Mouse (Mus musculus): ENCODE results near the gene Stmn3.

Gene Stmn3

GRCm38 (mm10) chr2:181314080-181314810, at the start of gene Stmn3:
Gene Stmn3 (minus strand): TSS chr2:181314500.
- DNase-seq (ENCODE audit: low spot score in 2 of 2), result peak in 1 of 2 experiments; percentile 69

- DNase-seq (ENCODE audit: low spot score in 2 of 2), result no peak
Measured at GRCm38 (mm10) chr2:181363946-181364345, 49.6 kb upstream of the Stmn3 start.

- DNase-seq (ENCODE audit: low spot score in 2 of 2), result no peak
Measured at GRCm38 (mm10) chr2:181356780-181357179, 42.5 kb upstream of the Stmn3 start.

- DNase-seq (ENCODE audit: low spot score in 2 of 2), result no peak
Measured at GRCm38 (mm10) chr2:181342766-181343165, 28.5 kb upstream of the Stmn3 start.

- no peak for DNase-seq (ENCODE audit: low spot score in 2 of 2)
Measured at GRCm38 (mm10) chr2:181340426-181340825, 26.1 kb upstream of the Stmn3 start.

- peak in 1 of 2 experiments; percentile 83 for DNase-seq (ENCODE audit: low spot score in 2 of 2)
Measured at GRCm38 (mm10) chr2:181334023-181334422, 19.7 kb upstream of the Stmn3 start.

- no peak for DNase-seq (ENCODE audit: low spot score in 2 of 2)
Measured at GRCm38 (mm10) chr2:181332542-181332941, 18.2 kb upstream of the Stmn3 start.

GRCm38 (mm10) chr2:181326098-181326497, 11.8 kb upstream of the Stmn3 start:
- no peak for DNase-seq (ENCODE audit: low spot score in 2 of 2)

- DNase-seq (ENCODE audit: low spot score in 2 of 2), result no peak
Measured at GRCm38 (mm10) chr2:181322136-181322535, 7.8 kb upstream of the Stmn3 start.

GRCm38 (mm10) chr2:181320103-181320499, 5.8 kb upstream of the Stmn3 start:
- DNase-seq (ENCODE audit: low spot score in 2 of 2), result no peak

GRCm38 (mm10) chr2:181319248-181320102, 5.2 kb upstream of the Stmn3 start, which contains the start of gene Rtel1:
Gene Rtel1 (plus strand): TSS chr2:181319739.
- DNase-seq (ENCODE audit: low spot score in 2 of 2), result peak in 1 of 2 experiments; percentile 75

GRCm38 (mm10) chr2:181313344-181314079, 788 bp downstream of the Stmn3 start:
- DNase-seq (ENCODE audit: low spot score in 2 of 2), result peak in 1 of 2 experiments; percentile 31

GRCm38 (mm10) chr2:181313006-181313343, 1.3 kb downstream of the Stmn3 start:
- DNase-seq (ENCODE audit: low spot score in 2 of 2), result no peak

GRCm38 (mm10) chr2:181312435-181312834, 1.9 kb downstream of the Stmn3 start:
- no peak for DNase-seq (ENCODE audit: low spot score in 2 of 2)

- DNase-seq (ENCODE audit: low spot score in 2 of 2), result peak in 1 of 2 experiments; percentile 68
Measured at GRCm38 (mm10) chr2:181307144-181307804, 7.0 kb downstream of the Stmn3 start.

GRCm38 (mm10) chr2:181304944-181305343, 9.4 kb downstream of the Stmn3 start:
- no peak for DNase-seq (ENCODE audit: low spot score in 2 of 2)

- DNase-seq (ENCODE audit: low spot score in 2 of 2), result no peak
Measured at GRCm38 (mm10) chr2:181302041-181302440, 12.3 kb downstream of the Stmn3 start.

- no peak for DNase-seq (ENCODE audit: low spot score in 2 of 2)
Measured at GRCm38 (mm10) chr2:181290937-181291336, 23.4 kb downstream of the Stmn3 start.

- DNase-seq (ENCODE audit: low spot score in 2 of 2), result no peak
Measured at GRCm38 (mm10) chr2:181288691-181289090, 25.6 kb downstream of the Stmn3 start.

GRCm38 (mm10) chr2:181287958-181288350, 26.3 kb downstream of the Stmn3 start, which contains the start of gene Gmeb2:
Gene Gmeb2 (minus strand): TSS chr2:181288035.
- DNase-seq (ENCODE audit: low spot score in 2 of 2), result peak; percentile 90 to 95

GRCm38 (mm10) chr2:181287338-181287957, 26.9 kb downstream of the Stmn3 start:
- DNase-seq (ENCODE audit: low spot score in 2 of 2), result no peak

Measured in left cerebral cortex, adult 9 months (tissue).